Mouse (Mus musculus) midbrain, embryonic 14.5 days (tissue): ENCODE measurements around the gene Trim3. TPM values are rescaled to one million over a fixed set of nuclear protein-coding genes. Genes with fewer than 3 reads are reported as not detected.

Experiments used
- ATAC-seq: fragments of 200-750 bp; cut with Nextera tagmentation; 2 replicates; pipeline ENCODE4 v1.8.0; 2017; ENCODE audit warnings: moderate number of reproducible peaks, moderate library complexity; ENCODE audit not compliant: low FRiP score, low TSS enrichment
- DNase-seq: peaks from one replicate; pipeline ENCODE4 v3.0.0-alpha.2; 2015
- H3K27ac ChIP-seq: fragments of 300-500 bp; sonication (generic); replicated peaks from 2 replicates; pipeline ENCODE4 v1.5.1; 2014; ENCODE audit warnings: mild to moderate bottlenecking, low read depth, low read length, moderate library complexity
- H3K27me3 ChIP-seq: fragments of 300-500 bp; sonication (generic); 2 replicates; pipeline ENCODE4 v1.6.1; 2014; ENCODE audit warnings: low read length, control low read depth, mixed read lengths; ENCODE audit not compliant: control insufficient read depth, insufficient read depth
- H3K36me3 ChIP-seq: fragments of 300-500 bp; sonication (generic); 2 replicates; pipeline ENCODE4 v1.6.1; 2014; ENCODE audit warnings: low read length, control low read depth; ENCODE audit not compliant: control insufficient read depth, insufficient read depth
- H3K4me1 ChIP-seq: fragments of 300-500 bp; sonication (generic); 2 replicates; pipeline ENCODE4 v1.6.1; 2014; ENCODE audit warnings: mild to moderate bottlenecking, antibody characterized with exemption, low read length, control low read depth; ENCODE audit not compliant: control insufficient read depth, insufficient read depth
- H3K4me2 ChIP-seq: fragments of 300-500 bp; sonication (generic); 2 replicates; pipeline ENCODE4 v1.6.1; 2014; ENCODE audit warnings: mild to moderate bottlenecking, low read length, moderate library complexity
- H3K4me3 ChIP-seq: fragments of 300-500 bp; sonication (generic); replicated peaks from 2 replicates; pipeline ENCODE4 v1.5.1; 2014; ENCODE audit warnings: low read depth, low read length
- H3K9ac ChIP-seq: fragments of 300-500 bp; sonication (generic); replicated peaks from 2 replicates; pipeline ENCODE4 v1.6.1; 2014; ENCODE audit warnings: mild to moderate bottlenecking, low read length, moderate library complexity
- H3K9me3 ChIP-seq: fragments of 300-500 bp; sonication (generic); 2 replicates; pipeline ENCODE4 v1.6.1; 2016; ENCODE audit warnings: low read length, control low read depth, mixed read lengths; ENCODE audit not compliant: control insufficient read depth
- WGBS: fragments of 180-500 bp; shearing (Covaris S2); extraction: QIAGEN DNeasy Blood & Tissue Kit; methylation state at CpG from one replicate; pipeline ENCODE4 v1.1.7; 2014; 5-methylcytosine and 5-hydroxymethylcytosine counted together
- polyA plus RNA-seq: library from polyadenylated mRNA; unstranded; fragments of >200 nt; fragmentation: Nextera tagmentation; extraction: Ambion mirVana; gene quantifications from 2 replicates; pipeline ENCODE4 v1.2.1, GENCODE M21; 2014

Trim3 gene
- polyA plus RNA-seq, 1 experiment from 2014 or later = 68.5 TPM

- peak overlapping the region; percentile 86 for H3K27ac ChIP-seq
- no peaks in the 10 kb centered on the region for H3K9me3 ChIP-seq
- no peaks in the 10 kb centered on the region for H3K27me3 ChIP-seq
- DNase-seq = peak; percentile 78
- peaks cover 57% of the 10 kb centered on the region for H3K36me3 ChIP-seq
- 5% methylated on average over 12 of the region's 12 CpGs for WGBS
- peak overlapping the region; percentile 0 for H3K9ac ChIP-seq
- peak; percentile 38 for ATAC-seq
- peaks cover 38% of the 10 kb centered on the region for H3K4me1 ChIP-seq
- H3K4me3 ChIP-seq = peak overlapping the region; percentile 26
- peak overlapping the region; percentile 55 for H3K4me2 ChIP-seq
Measured at GRCm38 (mm10) chr7:105569512-105570496, 63.6 kb downstream of the Trim3 start.

- Histone ChIP-seq H3K9ac (peak overlapping the region; percentile 0), H3K9me3 (no peaks in the 10 kb centered on the region), H3K27me3 (no peaks in the 10 kb centered on the region), H3K4me2 (peak overlapping the region; percentile 55), H3K36me3 (peaks cover 60% of the 10 kb centered on the region), H3K4me1 (peaks cover 38% of the 10 kb centered on the region), H3K4me3 (peak overlapping the region; percentile 26), H3K27ac (peak overlapping the region; percentile 86)
- DNase-seq = peak; percentile 90
- ATAC-seq = peak; percentile 83
- under 1% methylated on average over 6 of the region's 6 CpGs for WGBS
Measured at GRCm38 (mm10) chr7:105568988-105569471, 64.3 kb downstream of the Trim3 start.

- Histone ChIP-seq H3K4me3 (peak overlapping the region; percentile 26), H3K9me3 (no peaks in the 10 kb centered on the region), H3K4me2 (peak overlapping the region; percentile 55), H3K27ac (peak overlapping the region; percentile 86), H3K4me1 (peaks cover 38% of the 10 kb centered on the region), H3K27me3 (no peaks in the 10 kb centered on the region), H3K9ac (peak overlapping the region; percentile 0; the same call in 1 of the 2 replicates), H3K36me3 (peaks cover 60% of the 10 kb centered on the region)
- 5% methylated on average over 7 of the region's 7 CpGs for WGBS
- ATAC-seq = peak; percentile 64
- peak; percentile 67 for DNase-seq
Measured at GRCm38 (mm10) chr7:105568583-105568982, 64.8 kb downstream of the Trim3 start.

- Histone ChIP-seq H3K27me3 (no peaks in the 10 kb centered on the region), H3K27ac (no peak overlapping the region), H3K4me1 (peaks cover 25% of the 10 kb centered on the region), H3K9me3 (no peaks in the 10 kb centered on the region), H3K36me3 (peaks cover 69% of the 10 kb centered on the region), H3K9ac (no peak overlapping the region), H3K4me3 (no peak overlapping the region), H3K4me2 (no peak overlapping the region)
- DNase-seq = no peak
- 85% methylated on average over 17 of the region's 17 CpGs for WGBS
- no peak for ATAC-seq
Measured at GRCm38 (mm10) chr7:105565071-105565836, 68.1 kb downstream of the Trim3 start.

- no peak for ATAC-seq
- no peak for DNase-seq
- H3K9me3 ChIP-seq = no peaks in the 10 kb centered on the region
- 91% methylated on average over 3 of the region's 3 CpGs for WGBS
- H3K4me1 ChIP-seq = peaks cover 6% of the 10 kb centered on the region
- peaks cover 88% of the 10 kb centered on the region for H3K36me3 ChIP-seq
- no peaks in the 10 kb centered on the region for H3K27me3 ChIP-seq
- no peak overlapping the region for H3K9ac ChIP-seq
- H3K4me3 ChIP-seq = no peak overlapping the region
- no peak overlapping the region for H3K27ac ChIP-seq
- H3K4me2 ChIP-seq = no peak overlapping the region
Measured at GRCm38 (mm10) chr7:105563367-105563766, 70.0 kb downstream of the Trim3 start.

GRCm38 (mm10) chr7:105562317-105562716 is 71.1 kb downstream of the Trim3 start:
- H3K4me3 ChIP-seq = no peak overlapping the region
- no peak overlapping the region for H3K4me2 ChIP-seq
- no peak overlapping the region for H3K9ac ChIP-seq
- no peak for DNase-seq
- no peak overlapping the region for H3K27ac ChIP-seq
- no peaks in the 10 kb centered on the region for H3K27me3 ChIP-seq
- WGBS = 95% methylated on average over 3 of the region's 3 CpGs
- ATAC-seq = no peak
- H3K9me3 ChIP-seq = no peaks in the 10 kb centered on the region
- H3K36me3 ChIP-seq = peaks cover 92% of the 10 kb centered on the region
- H3K4me1 ChIP-seq = no peaks in the 10 kb centered on the region

- ATAC-seq (no peak), DNase-seq (no peak)
- Histone ChIP-seq H3K4me3 (no peak overlapping the region), H3K9ac (no peak overlapping the region), H3K9me3 (no peaks in the 10 kb centered on the region), H3K4me2 (no peak overlapping the region), H3K36me3 (peaks cover 65% of the 10 kb centered on the region), H3K27me3 (no peaks in the 10 kb centered on the region), H3K27ac (no peak overlapping the region), H3K4me1 (peaks cover 18% of the 10 kb centered on the region)
- 95% methylated on average over 9 of the region's 9 CpGs for WGBS
Measured at GRCm38 (mm10) chr7:105559016-105559415, 74.4 kb downstream of the Trim3 start.

- Histone ChIP-seq H3K27me3 (no peaks in the 10 kb centered on the region), H3K36me3 (peaks cover 53% of the 10 kb centered on the region), H3K9me3 (no peaks in the 10 kb centered on the region), H3K4me3 (no peak overlapping the region), H3K4me2 (no peak overlapping the region), H3K9ac (no peak overlapping the region), H3K4me1 (peaks cover 22% of the 10 kb centered on the region), H3K27ac (no peak overlapping the region)
- ATAC-seq (no peak), DNase-seq (no peak)
- 81% methylated on average over 11 of the region's 11 CpGs for WGBS
Measured at GRCm38 (mm10) chr7:105557671-105558070, 75.7 kb downstream of the Trim3 start.
